Mouse (Mus musculus) heart, adult 2 months (tissue): ENCODE results near the gene Sptb.

Experiments
- CTCF ChIP-seq: fragments of 200-600 bp; IDR thresholded peaks from 2 replicates; pipeline ENCODE4 v1.8.1; 2022; ENCODE audit warnings: antibody characterized with exemption, mild to moderate bottlenecking, moderate library complexity
- EP300 ChIP-seq: fragments of 200-500 bp; IDR thresholded peaks from 2 replicates; pipeline ENCODE4 v1.6.1; 2011; ENCODE audit warnings: low read depth, low read length, control low read depth; ENCODE audit not compliant: insufficient read depth

GRCm38 (mm10) chr12:76576806-76577205, 133.5 kb downstream of the Sptb start:
- TF ChIP-seq EP300: no peak
- TF ChIP-seq CTCF: no peak
